Mouse (Mus musculus) bone marrow, adult 2 months (tissue): ENCODE results near the gene Abcg8. TPM values are rescaled to one million over a fixed set of nuclear protein-coding genes. Genes with fewer than 3 reads are reported as not detected.
A peak's percentile ranks its signal among the peaks of the same experiment; 100 is the strongest.

Source experiments
- H3K27ac ChIP-seq: fragments of 200-500 bp; 2 replicates; pipeline ENCODE4 v1.5.1; 2012; ENCODE audit warnings: low read depth, mild to moderate bottlenecking, control low read depth, inconsistent platforms, low read length; ENCODE audit not compliant: control insufficient read depth, poor library complexity, insufficient read depth
- H3K4me1 ChIP-seq: fragments of 200-500 bp; 2 replicates; pipeline ENCODE4 v1.6.1; 2011; ENCODE audit warnings: low read length; ENCODE audit not compliant: control insufficient read depth, insufficient read depth
- H3K4me3 ChIP-seq: fragments of 200-500 bp; replicated peaks from 2 replicates; pipeline ENCODE3; 2011; ENCODE audit warnings: mild to moderate bottlenecking, low read depth, low read length, control low read depth; ENCODE audit not compliant: control insufficient read depth
- CTCF ChIP-seq: fragments of 200-500 bp; IDR thresholded peaks from 2 replicates; pipeline ENCODE4 v1.5.1; 2011; ENCODE audit warnings: low read length, control low read depth; ENCODE audit not compliant: control insufficient read depth, insufficient read depth
- POLR2A ChIP-seq: fragments of 200-500 bp; IDR thresholded peaks from 2 replicates; pipeline ENCODE4 v1.6.1; 2011; ENCODE audit warnings: low read depth, mild to moderate bottlenecking, control low read depth, low read length, borderline replicate concordance; ENCODE audit not compliant: control insufficient read depth
- WGBS: fragments of 180-500 bp; shearing (Covaris S2); methylation state at CpG from one replicate; pipeline ENCODE4 v1.1.7; 2018; 5-methylcytosine and 5-hydroxymethylcytosine counted together
- polyA plus RNA-seq: library from polyadenylated mRNA; stranded (reverse); fragments of >200 nt; gene quantifications from 2 replicates; pipeline ENCODE4 v1.2.4, GENCODE M21; 2011; ENCODE audit warnings: low replicate concordance; ENCODE audit not compliant: missing spikeins, insufficient read depth, insufficient read length

The Abcg8 gene
- polyA plus RNA-seq, result not detected in 2 replicates

- no peaks in the 10 kb centered on the region for H3K4me1 ChIP-seq
- WGBS, result 4% methylated on average over 24 of the region's 24 CpGs
- no peak within 1 kb of the TSS for H3K4me3 ChIP-seq
- TF ChIP-seq CTCF, result no peak
- TF ChIP-seq POLR2A, result no peak
- no peak within 1 kb of the TSS for H3K27ac ChIP-seq
These were observed at the start of gene Abcg8 for GRCm38 (mm10) chr17:84675951-84676366. Abcg8 (plus strand) TSS chr17:84676302.

- Histone ChIP-seq H3K27ac (no peak overlapping the region), H3K4me1 (no peaks in the 10 kb centered on the region), H3K4me3 (no peak overlapping the region)
- TF ChIP-seq CTCF, result no peak
- TF ChIP-seq POLR2A, result no peak
- WGBS, result 68% methylated on average over 9 of the region's 9 CpGs
These were observed 49.2 kb upstream of the Abcg8 start for GRCm38 (mm10) chr17:84626857-84627305.

DNA sequence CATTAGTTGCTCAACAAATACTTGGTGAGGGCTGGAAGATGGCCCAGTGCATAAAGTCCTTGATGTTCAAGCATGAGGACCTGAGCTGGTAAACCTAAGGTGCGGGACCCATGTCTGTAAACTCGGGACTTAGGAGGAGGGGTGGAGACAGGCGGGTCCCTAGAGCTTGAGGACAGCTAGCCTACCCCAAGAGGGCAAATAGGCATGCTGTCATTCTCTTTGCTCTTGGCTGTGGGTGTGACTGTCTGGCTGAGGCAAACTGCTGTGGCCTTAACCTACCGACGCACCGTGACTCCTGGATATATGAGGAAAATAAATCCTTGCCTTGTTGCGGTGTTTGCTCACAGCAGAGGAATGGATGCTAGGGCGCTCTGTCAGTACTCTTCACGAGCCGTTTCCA, 48.4 kb upstream of the Abcg8 start:
- TF ChIP-seq POLR2A (no peak), CTCF (no peak)
- Histone ChIP-seq H3K4me3 (no peak overlapping the region), H3K27ac (no peak overlapping the region), H3K4me1 (no peaks in the 10 kb centered on the region)
- WGBS, result 92% methylated on average over 10 of the region's 10 CpGs

- TF ChIP-seq CTCF, result no peak
- TF ChIP-seq POLR2A, result no peak
- Histone ChIP-seq H3K4me3 (no peak overlapping the region), H3K27ac (no peak overlapping the region), H3K4me1 (peaks cover 2% of the 10 kb centered on the region; the same call in 1 of the 2 replicates)
- WGBS, result 83% methylated on average over 9 of the region's 9 CpGs
These were observed 47.5 kb upstream of the Abcg8 start for GRCm38 (mm10) chr17:84628611-84629010.

GRCm38 (mm10) chr17:84631836-84632235, 44.3 kb upstream of the Abcg8 start:
- Histone ChIP-seq H3K4me3 (no peak overlapping the region), H3K27ac (no peak overlapping the region), H3K4me1 (peaks cover 2% of the 10 kb centered on the region; the same call in 1 of the 2 replicates)
- 43% methylated on average over 6 of the region's 6 CpGs for WGBS
- no peak for TF ChIP-seq CTCF
- TF ChIP-seq POLR2A, result no peak

DNA sequence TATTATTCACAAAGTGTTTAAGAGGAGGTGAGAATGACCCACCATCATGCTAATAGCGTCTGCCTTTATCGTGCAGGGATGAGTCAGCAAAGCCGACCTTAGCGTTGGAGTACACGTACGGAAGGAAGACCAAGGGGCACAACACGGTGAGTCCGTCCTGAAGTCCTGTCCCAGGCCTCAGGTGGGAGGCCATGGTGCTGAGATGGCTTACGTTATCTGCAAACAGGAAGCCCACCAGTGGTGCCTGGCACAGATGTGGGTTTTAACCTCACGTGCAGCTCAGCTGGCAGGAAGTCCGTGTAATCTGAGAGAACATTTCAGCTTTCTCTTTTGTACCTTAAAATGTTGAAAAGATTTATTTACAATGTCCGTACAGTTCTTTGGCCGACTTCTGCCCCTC, 42.7 kb upstream of the Abcg8 start:
- WGBS, result 5% methylated on average over 13 of the region's 13 CpGs
- TF ChIP-seq CTCF (no peak), POLR2A (no peak)
- Histone ChIP-seq H3K4me3 (peak overlapping the region; percentile 47), H3K27ac (no peak overlapping the region), H3K4me1 (peaks cover 4% of the 10 kb centered on the region; the same call in 1 of the 2 replicates)

DNA sequence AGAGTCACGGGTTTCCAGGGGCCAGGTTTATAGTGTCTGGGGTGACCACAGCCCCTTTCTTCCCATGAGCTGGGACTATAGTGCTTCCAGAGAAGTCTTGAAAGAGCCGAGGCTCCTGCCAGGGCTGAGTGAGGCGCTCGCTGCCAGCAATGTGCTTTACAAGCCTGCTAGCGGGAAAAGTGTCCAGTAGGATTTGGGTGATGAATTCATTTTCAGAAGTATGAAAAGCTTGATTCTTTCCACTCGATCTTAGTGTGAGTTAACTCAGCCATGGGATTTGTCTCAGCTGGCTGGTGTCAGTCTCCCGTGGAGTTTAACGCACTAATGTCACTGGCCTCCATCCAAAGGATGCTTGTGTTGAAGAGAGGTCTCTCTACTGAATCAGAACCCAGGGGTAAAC, 39.8 kb upstream of the Abcg8 start:
- TF ChIP-seq POLR2A, result no peak
- TF ChIP-seq CTCF, result no peak
- no peak overlapping the region for H3K27ac ChIP-seq
- peaks cover 4% of the 10 kb centered on the region; the same call in 1 of the 2 replicates for H3K4me1 ChIP-seq
- no peak overlapping the region for H3K4me3 ChIP-seq
- WGBS, result 84% methylated on average over 8 of the region's 8 CpGs

DNA sequence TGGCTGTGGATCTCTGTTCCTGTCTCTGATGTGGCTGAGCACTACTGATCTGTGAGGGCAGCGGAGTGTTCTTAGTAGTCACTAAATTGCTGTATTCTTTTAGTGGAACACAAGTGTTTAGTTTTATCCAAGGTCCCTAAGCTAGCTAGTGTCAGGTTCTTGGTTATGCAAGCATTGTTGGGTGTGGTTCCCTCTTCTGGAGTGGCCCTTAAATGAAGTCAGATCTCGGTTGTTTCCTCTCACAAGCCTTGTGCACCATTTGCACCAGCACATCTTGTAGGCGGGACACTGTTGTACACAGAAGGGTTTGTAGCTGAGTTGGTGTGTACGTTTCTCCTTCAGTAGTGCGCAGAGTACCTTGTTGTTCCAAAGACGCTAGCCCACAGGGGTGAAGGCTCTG, 38.1 kb upstream of the Abcg8 start:
- H3K4me3 ChIP-seq, result no peak overlapping the region
- 70% methylated on average over 6 of the region's 6 CpGs for WGBS
- no peak overlapping the region; the same call in 1 of the 2 replicates for H3K27ac ChIP-seq
- peaks cover 4% of the 10 kb centered on the region; the same call in 1 of the 2 replicates for H3K4me1 ChIP-seq
- no peak for TF ChIP-seq CTCF
- TF ChIP-seq POLR2A, result no peak

GRCm38 (mm10) chr17:84639796-84640378, 36.2 kb upstream of the Abcg8 start:
- Histone ChIP-seq H3K4me1 (peaks cover 2% of the 10 kb centered on the region; the same call in 1 of the 2 replicates), H3K4me3 (no peak overlapping the region), H3K27ac (no peak overlapping the region)
- TF ChIP-seq POLR2A (no peak), CTCF (no peak)
- 81% methylated on average over 10 of the region's 10 CpGs for WGBS
